Mouse (Mus musculus) neural tube, embryonic 12.5 days (tissue): ENCODE measurements around the gene Gjd3. TPM values are rescaled to one million over a fixed set of nuclear protein-coding genes. Genes with fewer than 3 reads are reported as not detected.
"Not testable (repeated sequence)": the region's sequence is repeated elsewhere in the genome, so short reads cannot be mapped to it uniquely, and the experiment has no call there.

ENCODE experiments used
- ATAC-seq: fragments of 200-750 bp; cut with Nextera tagmentation; 2 replicates; pipeline ENCODE4 v1.8.0; 2017; ENCODE audit warnings: low read depth, mild to moderate bottlenecking, moderate TSS enrichment, moderate library complexity; ENCODE audit not compliant: low FRiP score
- H3K27ac ChIP-seq: fragments of 300-500 bp; sonication (generic); 2 replicates; pipeline ENCODE4 v1.5.1; 2016
- H3K27me3 ChIP-seq: fragments of 300-500 bp; sonication (generic); replicated peaks from 2 replicates; pipeline ENCODE4 v1.6.1; 2016; ENCODE audit warnings: mild to moderate bottlenecking
- H3K36me3 ChIP-seq: fragments of 300-500 bp; sonication (generic); 2 replicates; pipeline ENCODE4 v1.6.1; 2016; ENCODE audit warnings: mild to moderate bottlenecking
- H3K4me1 ChIP-seq: fragments of 300-500 bp; sonication (generic); 2 replicates; pipeline ENCODE4 v1.6.1; 2016
- H3K4me2 ChIP-seq: fragments of 300-500 bp; sonication (generic); replicated peaks from 2 replicates; pipeline ENCODE4 v1.6.1; 2016; ENCODE audit warnings: mild to moderate bottlenecking
- H3K4me3 ChIP-seq: fragments of 300-500 bp; sonication (generic); 2 replicates; pipeline ENCODE4 v1.5.1; 2016
- H3K9ac ChIP-seq: fragments of 300-500 bp; sonication (generic); 2 replicates; pipeline ENCODE4 v1.6.1; 2016; ENCODE audit warnings: mild to moderate bottlenecking
- H3K9me3 ChIP-seq: fragments of 300-500 bp; sonication (generic); 2 replicates; pipeline ENCODE4 v1.6.1; 2016; ENCODE audit warnings: mild to moderate bottlenecking
- WGBS: fragments of 180-500 bp; shearing (Covaris S2); methylation state at CpG from one replicate; pipeline ENCODE4 v1.1.7; 2016; 5-methylcytosine and 5-hydroxymethylcytosine counted together
- polyA plus RNA-seq: library from polyadenylated mRNA; unstranded; fragments of >200 nt; fragmentation: Nextera tagmentation; extraction: Ambion mirVana; gene quantifications from 2 replicates; pipeline ENCODE4 v1.2.1, GENCODE M21; 2016

Gene Gjd3
- polyA plus RNA-seq, 1 experiment from 2014 or later, result 2.0 TPM

- Histone ChIP-seq H3K27me3 (no peaks in the 10 kb centered on the region), H3K27ac (no peak overlapping the region), H3K4me1 (peaks cover 84% of the 10 kb centered on the region), H3K9me3 (no peaks in the 10 kb centered on the region), H3K4me2 (peak overlapping the region; percentile 93), H3K9ac (0 out of 2 replicates have a peak overlapping the region, but pooled peaks have one; percentile 17), H3K36me3 (no peaks in the 10 kb centered on the region), H3K4me3 (peak overlapping the region; percentile 61; the same call in 1 of the 2 replicates)
- 57% methylated on average over 15 of the region's 15 CpGs for WGBS
- no peak for ATAC-seq
Observed at GRCm38 (mm10) chr11:98939084-98939952, 43.5 kb downstream of the Gjd3 start.

GRCm38 (mm10) chr11:98938701-98939083 lies 44.1 kb downstream of the Gjd3 start:
- H3K4me2 ChIP-seq, result peak overlapping the region; percentile 93
- no peaks in the 10 kb centered on the region for H3K9me3 ChIP-seq
- H3K9ac ChIP-seq, result peak overlapping the region; percentile 78; the same call in 1 of the 2 replicates
- ATAC-seq, result no peak
- H3K4me3 ChIP-seq, result peak overlapping the region; percentile 61
- WGBS, result 48% methylated on average over 7 of the region's 7 CpGs
- peaks cover 78% of the 10 kb centered on the region for H3K4me1 ChIP-seq
- H3K27ac ChIP-seq, result no peak overlapping the region
- H3K36me3 ChIP-seq, result no peaks in the 10 kb centered on the region
- no peaks in the 10 kb centered on the region for H3K27me3 ChIP-seq

- Histone ChIP-seq H3K4me2 (peak overlapping the region; percentile 93), H3K9ac (peak overlapping the region; percentile 78), H3K4me1 (peaks cover 78% of the 10 kb centered on the region), H3K27me3 (no peaks in the 10 kb centered on the region), H3K9me3 (no peaks in the 10 kb centered on the region), H3K36me3 (no peaks in the 10 kb centered on the region), H3K4me3 (peak overlapping the region; percentile 61), H3K27ac (peak overlapping the region; percentile 46; the same call in 1 of the 2 replicates)
- no peak for ATAC-seq
- WGBS, result under 1% methylated on average over 39 of the region's 39 CpGs
Observed at GRCm38 (mm10) chr11:98937914-98938694, 44.7 kb downstream of the Gjd3 start.

GRCm38 (mm10) chr11:98937410-98937913 lies 45.4 kb downstream of the Gjd3 start:
- WGBS, result under 1% methylated on average over 38 of the region's 38 CpGs
- Histone ChIP-seq H3K27me3 (no peaks in the 10 kb centered on the region), H3K9ac (peak overlapping the region; percentile 78), H3K4me3 (peak overlapping the region; percentile 61), H3K4me2 (peak overlapping the region; percentile 93), H3K9me3 (no peaks in the 10 kb centered on the region), H3K27ac (no peak overlapping the region; the same call in 1 of the 2 replicates), H3K4me1 (peaks cover 78% of the 10 kb centered on the region), H3K36me3 (no peaks in the 10 kb centered on the region)
- peak; percentile 83 for ATAC-seq

- H3K4me3 ChIP-seq, result peak overlapping the region; percentile 61
- H3K27ac ChIP-seq, result no peak overlapping the region
- H3K9ac ChIP-seq, result peak overlapping the region; percentile 55
- H3K4me1 ChIP-seq, result peaks cover 79% of the 10 kb centered on the region
- H3K9me3 ChIP-seq, result no peaks in the 10 kb centered on the region
- no peaks in the 10 kb centered on the region for H3K27me3 ChIP-seq
- WGBS, result 3% methylated on average over 22 of the region's 23 CpGs
- peak overlapping the region; percentile 93 for H3K4me2 ChIP-seq
- no peaks in the 10 kb centered on the region for H3K36me3 ChIP-seq
- peak; percentile 32 for ATAC-seq
Observed at GRCm38 (mm10) chr11:98936606-98937409, 46.0 kb downstream of the Gjd3 start.

- no peaks in the 10 kb centered on the region for H3K9me3 ChIP-seq
- 2% methylated on average over 29 of the region's 29 CpGs for WGBS
- H3K36me3 ChIP-seq, result no peaks in the 10 kb centered on the region
- no peak overlapping the region for H3K27ac ChIP-seq
- peak overlapping the region; percentile 55 for H3K9ac ChIP-seq
- no peaks in the 10 kb centered on the region for H3K27me3 ChIP-seq
- H3K4me2 ChIP-seq, result peak overlapping the region; percentile 93
- peak overlapping the region; percentile 61 for H3K4me3 ChIP-seq
- no peak for ATAC-seq
- H3K4me1 ChIP-seq, result peaks cover 79% of the 10 kb centered on the region
Observed at GRCm38 (mm10) chr11:98936170-98936569, 46.6 kb downstream of the Gjd3 start.

GRCm38 (mm10) chr11:98935123-98935522 lies 47.7 kb downstream of the Gjd3 start:
- H3K4me1 ChIP-seq, result peaks cover 79% of the 10 kb centered on the region
- no peak for ATAC-seq
- H3K9me3 ChIP-seq, result no peaks in the 10 kb centered on the region
- H3K27me3 ChIP-seq, result no peaks in the 10 kb centered on the region
- WGBS, result 88% methylated on average over 3 of the region's 3 CpGs
- H3K4me3 ChIP-seq, result no peak overlapping the region
- no peaks in the 10 kb centered on the region for H3K36me3 ChIP-seq
- H3K27ac ChIP-seq, result no peak overlapping the region
- H3K9ac ChIP-seq, result no peak overlapping the region
- 0 out of 2 replicates have a peak overlapping the region, but pooled peaks have one; percentile 2 for H3K4me2 ChIP-seq

GRCm38 (mm10) chr11:98934367-98934766 lies 48.4 kb downstream of the Gjd3 start:
- H3K4me1 ChIP-seq, result peaks cover 79% of the 10 kb centered on the region
- no peaks in the 10 kb centered on the region for H3K36me3 ChIP-seq
- no peak overlapping the region for H3K27ac ChIP-seq
- no peak for ATAC-seq
- no peak overlapping the region for H3K9ac ChIP-seq
- H3K9me3 ChIP-seq, result no peaks in the 10 kb centered on the region
- no peak overlapping the region for H3K4me2 ChIP-seq
- no peak overlapping the region for H3K4me3 ChIP-seq
- WGBS, result 89% methylated on average over 3 of the region's 3 CpGs
- no peaks in the 10 kb centered on the region for H3K27me3 ChIP-seq

GRCm38 (mm10) chr11:98933847-98934246 lies 49.0 kb downstream of the Gjd3 start:
- not testable (repeated sequence) for H3K4me2 ChIP-seq, ATAC-seq, H3K9ac ChIP-seq, H3K9me3 ChIP-seq, H3K27ac ChIP-seq, H3K27me3 ChIP-seq, H3K4me3 ChIP-seq, H3K36me3 ChIP-seq
- 90% methylated on average over 2 of the region's 2 CpGs for WGBS
- peaks cover 79% of the 10 kb centered on the region for H3K4me1 ChIP-seq

- Histone ChIP-seq H3K27ac (0 out of 2 replicates have a peak overlapping the region, but pooled peaks have one; percentile 20), H3K9me3 (no peaks in the 10 kb centered on the region)
Observed at GRCm38 (mm10) chr11:98933151-98933550, 49.7 kb downstream of the Gjd3 start.

GRCm38 (mm10) chr11:98932293-98933091 lies 50.3 kb downstream of the Gjd3 start:
- H3K9me3 ChIP-seq, result no peaks in the 10 kb centered on the region
- peak overlapping the region; percentile 46 for H3K4me2 ChIP-seq
- WGBS, result 19% methylated on average over 19 of the region's 19 CpGs
- no peaks in the 10 kb centered on the region for H3K36me3 ChIP-seq
- H3K9ac ChIP-seq, result peak overlapping the region; percentile 36
- H3K27me3 ChIP-seq, result no peaks in the 10 kb centered on the region
- peak; percentile 44 for ATAC-seq
- 0 out of 2 replicates have a peak overlapping the region, but pooled peaks have one; percentile 20 for H3K27ac ChIP-seq
- peaks cover 79% of the 10 kb centered on the region for H3K4me1 ChIP-seq
- H3K4me3 ChIP-seq, result no peak overlapping the region

More at GRCm38 (mm10) chr11:98933151-98933550, 49.7 kb downstream of the Gjd3 start:
- H3K4me2 ChIP-seq, result peak overlapping the region; percentile 46
- peak overlapping the region; percentile 36 for H3K9ac ChIP-seq
- WGBS, result 41% methylated on average over 9 of the region's 9 CpGs
- no peak overlapping the region for H3K4me3 ChIP-seq
- no peaks in the 10 kb centered on the region for H3K36me3 ChIP-seq
- no peaks in the 10 kb centered on the region for H3K27me3 ChIP-seq
- ATAC-seq, result no peak
- peaks cover 79% of the 10 kb centered on the region for H3K4me1 ChIP-seq
